Mouse (Mus musculus) embryonic facial prominence, embryonic 11.5 days (tissue): ENCODE data around the gene Hps5. TPM values are rescaled to one million over a fixed set of nuclear protein-coding genes. Genes with fewer than 3 reads are reported as not detected.
"Not testable (repeated sequence)": the region's sequence is repeated elsewhere in the genome, so short reads cannot be mapped to it uniquely, and the experiment has no call there.

ENCODE experiments used
- ATAC-seq: fragments of 200-750 bp; cut with Nextera tagmentation; replicated peaks from 2 replicates; pipeline ENCODE4 v1.8.0; 2017; ENCODE audit warnings: low read depth; ENCODE audit not compliant: insufficient number of reproducible peaks, low FRiP score, low TSS enrichment
- DNase-seq: peaks from one replicate; pipeline ENCODE4 v3.0.0-alpha.2; 2015; ENCODE audit warnings: low spot score
- H3K27ac ChIP-seq: fragments of 300-500 bp; sonication (generic); replicated peaks from 2 replicates; pipeline ENCODE4 v1.5.1; 2014; ENCODE audit warnings: mild to moderate bottlenecking, low read depth, low read length, control low read depth
- H3K27me3 ChIP-seq: fragments of 300-500 bp; sonication (generic); 2 replicates; pipeline ENCODE4 v1.6.1; 2014; ENCODE audit warnings: mild to moderate bottlenecking, low read length, moderate library complexity, mixed read lengths; ENCODE audit not compliant: control insufficient read depth, insufficient read depth
- H3K36me3 ChIP-seq: fragments of 300-500 bp; sonication (generic); replicated peaks from 2 replicates; pipeline ENCODE4 v1.6.1; 2014; ENCODE audit warnings: low read depth, mild to moderate bottlenecking, low read length, moderate library complexity, mixed read lengths; ENCODE audit not compliant: control insufficient read depth, insufficient read depth
- H3K4me1 ChIP-seq: fragments of 300-500 bp; sonication (generic); 2 replicates; pipeline ENCODE4 v1.6.1; 2014; ENCODE audit warnings: low read length, mixed read lengths; ENCODE audit not compliant: control insufficient read depth, insufficient read depth
- H3K4me2 ChIP-seq: fragments of 300-500 bp; sonication (generic); 2 replicates; pipeline ENCODE4 v1.6.1; 2014; ENCODE audit warnings: low read depth, mild to moderate bottlenecking, control low read depth, low read length, moderate library complexity
- H3K4me3 ChIP-seq: fragments of 300-500 bp; sonication (generic); 2 replicates; pipeline ENCODE4 v1.5.1; 2014; ENCODE audit warnings: low read depth, low read length, control low read depth
- H3K9ac ChIP-seq: fragments of 300-500 bp; sonication (generic); replicated peaks from 2 replicates; pipeline ENCODE4 v1.6.1; 2014; ENCODE audit warnings: mild to moderate bottlenecking, control low read depth, low read length
- H3K9me3 ChIP-seq: fragments of 300-500 bp; sonication (generic); replicated peaks from 2 replicates; pipeline ENCODE4 v1.6.1; 2016; ENCODE audit warnings: mild to moderate bottlenecking, low read length, inconsistent platforms, mixed read lengths; ENCODE audit not compliant: control insufficient read depth
- WGBS: fragments of 180-500 bp; shearing (Covaris S2); extraction: QIAGEN DNeasy Blood & Tissue Kit; methylation state at CpG from one replicate; pipeline ENCODE4 v1.1.7; 2014; 5-methylcytosine and 5-hydroxymethylcytosine counted together
- polyA plus RNA-seq: library from polyadenylated mRNA; unstranded; fragments of >200 nt; fragmentation: Nextera tagmentation; extraction: Ambion mirVana; gene quantifications from 2 replicates; pipeline ENCODE4 v1.2.1, GENCODE M21; 2014

Gene Hps5
- polyA plus RNA-seq, 1 experiment from 2014 or later = 14.8 TPM

- DNase-seq, H3K36me3 ChIP-seq, H3K4me3 ChIP-seq, H3K9ac ChIP-seq, H3K27me3 ChIP-seq, H3K9me3 ChIP-seq, H3K4me1 ChIP-seq, ATAC-seq, H3K27ac ChIP-seq, H3K4me2 ChIP-seq: not testable (repeated sequence)
- WGBS = 93% methylated on average over 11 of the region's 11 CpGs
Measured at GRCm38 (mm10) chr7:46832112-46832810, 36.4 kb upstream of the Hps5 start.

GRCm38 (mm10) chr7:46831693-46832092 lies 35.8 kb upstream of the Hps5 start:
- no peaks in the 10 kb centered on the region; the same call in 1 of the 2 replicates for H3K9me3 ChIP-seq
- no peaks in the 10 kb centered on the region for H3K27me3 ChIP-seq
- H3K4me3 ChIP-seq = no peak overlapping the region
- WGBS = 74% methylated on average over 8 of the region's 8 CpGs
- H3K4me1 ChIP-seq = no peaks in the 10 kb centered on the region
- H3K9ac ChIP-seq = no peak overlapping the region
- H3K4me2 ChIP-seq = no peak overlapping the region
- no peak overlapping the region for H3K27ac ChIP-seq
- no peaks in the 10 kb centered on the region for H3K36me3 ChIP-seq
- DNase-seq (no peak), ATAC-seq (no peak)

GRCm38 (mm10) chr7:46830799-46831590 lies 35.1 kb upstream of the Hps5 start:
- no peaks in the 10 kb centered on the region for H3K27me3 ChIP-seq
- H3K36me3 ChIP-seq = no peaks in the 10 kb centered on the region
- H3K4me2 ChIP-seq = no peak overlapping the region
- 60% methylated on average over 13 of the region's 13 CpGs for WGBS
- ATAC-seq (no peak), DNase-seq (no peak)
- no peaks in the 10 kb centered on the region for H3K4me1 ChIP-seq
- H3K9ac ChIP-seq = no peak overlapping the region
- H3K9me3 ChIP-seq = no peaks in the 10 kb centered on the region; the same call in 1 of the 2 replicates
- no peak overlapping the region for H3K27ac ChIP-seq
- H3K4me3 ChIP-seq = no peak overlapping the region

- Histone ChIP-seq H3K27me3 (no peaks in the 10 kb centered on the region), H3K9me3 (no peaks in the 10 kb centered on the region; the same call in 1 of the 2 replicates), H3K36me3 (no peaks in the 10 kb centered on the region), H3K4me1 (no peaks in the 10 kb centered on the region), H3K4me2 (no peak overlapping the region), H3K27ac (no peak overlapping the region), H3K9ac (no peak overlapping the region), H3K4me3 (no peak overlapping the region)
- ATAC-seq = no peak
- 87% methylated on average over 12 of the region's 12 CpGs for WGBS
- DNase-seq = no peak
Measured at GRCm38 (mm10) chr7:46829911-46830310, 34.0 kb upstream of the Hps5 start.

- no peak overlapping the region for H3K27ac ChIP-seq
- no peaks in the 10 kb centered on the region; the same call in none of the 2 replicates for H3K36me3 ChIP-seq
- H3K4me2 ChIP-seq = no peak overlapping the region
- no peak for DNase-seq
- no peaks in the 10 kb centered on the region; the same call in 1 of the 2 replicates for H3K9me3 ChIP-seq
- WGBS = 91% methylated on average over 2 of the region's 2 CpGs
- H3K27me3 ChIP-seq = no peaks in the 10 kb centered on the region
- H3K4me3 ChIP-seq = no peak overlapping the region
- no peak for ATAC-seq
- H3K9ac ChIP-seq = no peak overlapping the region
- H3K4me1 ChIP-seq = no peaks in the 10 kb centered on the region
Measured at GRCm38 (mm10) chr7:46827803-46828184, 31.9 kb upstream of the Hps5 start.

GRCm38 (mm10) chr7:46827046-46827802 lies 31.4 kb upstream of the Hps5 start:
- DNase-seq = no peak
- WGBS = 80% methylated on average over 20 of the region's 20 CpGs
- H3K4me3 ChIP-seq = no peak overlapping the region
- H3K36me3 ChIP-seq = peaks cover 5% of the 10 kb centered on the region
- H3K27me3 ChIP-seq = no peaks in the 10 kb centered on the region
- H3K4me1 ChIP-seq = no peaks in the 10 kb centered on the region
- H3K27ac ChIP-seq = no peak overlapping the region
- ATAC-seq = no peak
- no peak overlapping the region for H3K9ac ChIP-seq
- no peak overlapping the region for H3K4me2 ChIP-seq
- no peaks in the 10 kb centered on the region; the same call in 1 of the 2 replicates for H3K9me3 ChIP-seq

- H3K27me3 ChIP-seq, ATAC-seq, H3K9me3 ChIP-seq, DNase-seq, H3K9ac ChIP-seq, H3K4me3 ChIP-seq, H3K4me1 ChIP-seq, H3K36me3 ChIP-seq, H3K4me2 ChIP-seq, H3K27ac ChIP-seq: not testable (repeated sequence)
- 93% methylated on average over 15 of the region's 15 CpGs for WGBS
Measured at GRCm38 (mm10) chr7:46820876-46821632, 25.2 kb upstream of the Hps5 start.
